Mouse (Mus musculus) intestine, postnatal 0 days (tissue): ENCODE measurements at regions not wholly inside any gene's neighbourhood (a gene's known extent, or its start where the extent isn't known, plus 50 kb on each side); places are given as distances from the start of the nearest gene placed in this dataset.

Experiments used
- ATAC-seq: fragments of 200-750 bp; cut with Nextera tagmentation; 2 replicates; pipeline ENCODE4 v1.8.0; 2017; ENCODE audit warnings: mild to moderate bottlenecking, moderate TSS enrichment, moderate library complexity
- H3K27ac ChIP-seq: fragments of 300-500 bp; sonication (generic); 2 replicates; pipeline ENCODE4 v1.5.1; 2014; ENCODE audit warnings: mild to moderate bottlenecking, low read depth, low read length, moderate library complexity
- H3K27me3 ChIP-seq: fragments of 300-500 bp; sonication (generic); replicated peaks from 2 replicates; pipeline ENCODE4 v1.6.1; 2014; ENCODE audit warnings: low read length, mixed read lengths; ENCODE audit not compliant: control insufficient read depth, insufficient read depth
- H3K36me3 ChIP-seq: fragments of 300-500 bp; sonication (generic); 2 replicates; pipeline ENCODE4 v1.6.1; 2014; ENCODE audit warnings: mild to moderate bottlenecking, moderate library complexity; ENCODE audit not compliant: control insufficient read depth, insufficient read depth
- H3K4me1 ChIP-seq: fragments of 300-500 bp; sonication (generic); replicated peaks from 2 replicates; pipeline ENCODE4 v1.6.1; 2014; ENCODE audit warnings: antibody characterized with exemption, low read length, mixed read lengths; ENCODE audit not compliant: control insufficient read depth, insufficient read depth
- H3K4me2 ChIP-seq: fragments of 300-500 bp; sonication (generic); replicated peaks from 2 replicates; pipeline ENCODE4 v1.6.1; 2014; ENCODE audit warnings: low read depth, mild to moderate bottlenecking, moderate library complexity
- H3K4me3 ChIP-seq: fragments of 300-500 bp; sonication (generic); 2 replicates; pipeline ENCODE4 v1.5.1; 2014; ENCODE audit warnings: low read depth, low read length
- H3K9ac ChIP-seq: fragments of 300-500 bp; sonication (generic); 2 replicates; pipeline ENCODE4 v1.6.1; 2014; ENCODE audit warnings: mild to moderate bottlenecking, low read depth, low read length
- H3K9me3 ChIP-seq: fragments of 300-500 bp; sonication (generic); 2 replicates; pipeline ENCODE4 v1.6.1; 2016; ENCODE audit warnings: mixed run types; ENCODE audit not compliant: control insufficient read depth
- CTCF ChIP-seq: sonication (generic); IDR thresholded peaks from 2 replicates; pipeline ENCODE4 v1.5.1; 2016; ENCODE audit warnings: low read depth, mild to moderate bottlenecking, control low read depth, antibody characterized with exemption, moderate library complexity
- WGBS: fragments of 180-500 bp; shearing (Covaris S2); extraction: QIAGEN DNeasy Blood & Tissue Kit; methylation state at CpG from one replicate; pipeline ENCODE4 v1.1.7; 2014; 5-methylcytosine and 5-hydroxymethylcytosine counted together

DNA sequence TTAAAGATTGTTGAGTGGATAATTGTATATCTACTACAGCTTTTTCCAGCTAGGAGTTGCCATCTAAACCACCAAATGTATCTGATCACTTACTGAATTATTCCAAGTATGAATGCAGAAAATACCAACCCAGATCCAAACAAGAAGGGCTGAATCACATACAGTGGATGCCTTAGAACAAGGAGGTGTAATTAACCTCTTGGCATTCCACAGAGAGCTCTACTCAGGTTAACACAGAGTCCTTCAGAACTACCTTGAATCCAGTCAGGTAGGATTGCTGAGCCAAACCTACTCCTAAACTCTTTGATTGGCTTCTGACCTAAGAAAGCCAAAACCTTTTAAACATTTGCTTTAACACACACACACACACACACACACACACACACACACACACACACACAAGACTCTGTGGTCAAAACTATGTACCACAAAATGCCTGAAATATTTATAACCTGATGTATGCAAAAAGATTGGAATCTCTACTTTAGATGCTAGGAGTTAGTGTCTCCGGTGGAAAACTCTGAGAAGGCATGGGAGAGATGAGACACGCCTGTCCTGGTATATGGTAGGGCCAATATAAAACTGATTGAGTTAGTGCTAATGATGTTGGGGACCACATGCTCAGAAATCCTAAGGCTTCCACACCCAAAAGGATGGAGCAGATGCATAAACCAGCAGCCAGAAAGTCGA, 88.4 kb upstream of the 4933415F23Rik start:
- H3K4me2 ChIP-seq: no peak overlapping the region
- no peak overlapping the region for H3K4me3 ChIP-seq
- H3K27ac ChIP-seq: no peak overlapping the region
- no peak for TF ChIP-seq CTCF
- H3K36me3 ChIP-seq: no peaks in the 10 kb centered on the region
- no peak overlapping the region for H3K9ac ChIP-seq
- H3K4me1 ChIP-seq: no peaks in the 10 kb centered on the region; the same call in 1 of the 2 replicates
- H3K27me3 ChIP-seq: no peaks in the 10 kb centered on the region
- H3K9me3 ChIP-seq: no peaks in the 10 kb centered on the region
- ATAC-seq: no peak
- WGBS: 68% methylated on average over 3 of the region's 3 CpGs

DNA sequence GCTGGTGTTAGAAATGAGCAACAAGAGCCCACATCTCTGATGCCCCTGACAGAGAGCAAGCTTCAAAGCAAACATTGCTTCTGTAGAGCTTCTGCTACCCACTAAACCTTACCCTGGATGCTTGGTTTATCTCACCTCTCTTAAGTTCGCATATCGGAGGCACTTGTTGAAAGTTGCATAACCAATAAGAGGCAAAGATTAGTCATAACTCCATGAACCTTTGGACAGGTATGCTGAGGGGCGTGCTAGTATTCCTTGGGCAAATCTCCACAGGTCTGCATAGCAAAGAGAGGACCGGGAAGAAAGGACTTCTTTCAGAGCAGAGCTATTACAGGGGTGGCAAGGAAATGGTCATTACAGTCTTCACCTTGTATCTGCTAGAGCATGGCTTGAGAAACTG, 87.7 kb upstream of the 4933415F23Rik start:
- Histone ChIP-seq H3K4me2 (no peak overlapping the region), H3K27ac (no peak overlapping the region), H3K27me3 (no peaks in the 10 kb centered on the region), H3K36me3 (no peaks in the 10 kb centered on the region), H3K4me1 (no peaks in the 10 kb centered on the region; the same call in 1 of the 2 replicates), H3K9ac (no peak overlapping the region), H3K9me3 (no peaks in the 10 kb centered on the region), H3K4me3 (no peak overlapping the region)
- 37% methylated on average over 4 of the region's 4 CpGs for WGBS
- 0 out of 2 replicates have a peak, but pooled peaks have one; percentile 43 for ATAC-seq
- TF ChIP-seq CTCF: no peak

DNA sequence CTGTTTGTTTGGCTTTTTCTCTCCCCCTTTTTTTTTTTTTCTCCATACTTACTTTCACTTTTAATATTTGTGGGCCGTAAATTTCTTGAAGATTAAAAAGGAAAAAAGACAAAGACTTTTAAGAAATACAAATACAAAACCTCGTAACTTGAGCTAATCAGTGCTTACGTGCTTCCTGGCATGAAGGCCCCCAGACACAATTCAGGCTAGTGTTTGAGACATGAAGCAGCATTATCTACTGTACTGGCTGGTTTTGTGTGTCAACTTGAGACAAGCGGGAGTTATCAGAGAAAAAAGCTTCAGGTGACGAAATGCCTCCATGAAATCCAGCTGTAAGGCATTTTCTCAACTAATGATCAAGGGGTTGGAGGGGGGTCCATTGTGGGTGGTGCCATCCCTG, 86.2 kb upstream of the 4933415F23Rik start:
- 34% methylated on average over 5 of the region's 5 CpGs for WGBS
- peak overlapping the region; percentile 37 for H3K4me2 ChIP-seq
- TF ChIP-seq CTCF: no peak

DNA sequence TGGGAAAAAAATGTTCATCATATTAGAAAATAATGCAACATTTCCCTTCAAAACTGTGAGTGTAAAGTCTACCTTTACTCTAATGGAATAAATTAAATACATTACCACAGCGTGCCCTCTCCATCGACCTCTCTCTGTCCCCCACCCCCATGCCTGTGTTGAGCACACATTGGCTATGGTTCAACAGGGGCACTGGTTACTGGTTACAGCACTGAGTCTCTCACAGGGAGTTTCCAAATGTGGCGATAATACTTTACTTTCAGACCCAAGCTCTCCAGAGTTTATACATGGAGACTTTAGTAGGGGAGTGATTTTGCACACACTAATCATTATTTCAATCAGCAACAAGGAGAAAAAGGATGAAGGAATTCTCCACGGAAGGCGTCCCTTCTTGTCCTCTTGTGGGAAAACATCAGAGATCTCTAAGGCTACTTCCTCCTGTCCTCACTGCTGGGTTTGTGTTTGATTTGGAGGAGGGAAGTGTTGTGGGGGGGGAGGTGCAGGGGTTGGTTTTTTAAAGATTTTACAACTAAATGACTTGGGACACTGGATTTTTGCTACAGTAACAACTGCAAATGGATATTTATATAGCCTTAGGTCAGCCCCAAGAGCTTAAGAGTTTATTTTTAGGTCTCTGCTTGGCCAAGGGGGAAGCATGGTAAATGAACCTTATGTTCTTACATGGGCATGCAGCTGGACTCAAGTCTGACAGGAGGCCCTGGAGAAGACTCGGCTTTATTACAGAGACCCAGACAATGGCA, 85.6 kb upstream of the 4933415F23Rik start:
- Histone ChIP-seq H3K9ac (no peak overlapping the region), H3K9me3 (no peaks in the 10 kb centered on the region), H3K4me3 (no peak overlapping the region), H3K27ac (no peak overlapping the region), H3K36me3 (no peaks in the 10 kb centered on the region), H3K4me2 (peak overlapping the region; percentile 37), H3K27me3 (no peaks in the 10 kb centered on the region), H3K4me1 (no peaks in the 10 kb centered on the region; the same call in 1 of the 2 replicates)
- ATAC-seq: no peak
- no peak for TF ChIP-seq CTCF
- 54% methylated on average over 6 of the region's 6 CpGs for WGBS

More for the DNA sequence above, 86.2 kb upstream of the 4933415F23Rik start:
- no peak overlapping the region for H3K4me3 ChIP-seq
- no peak overlapping the region for H3K27ac ChIP-seq
- H3K9ac ChIP-seq: no peak overlapping the region
- H3K4me1 ChIP-seq: no peaks in the 10 kb centered on the region; the same call in 1 of the 2 replicates
- no peaks in the 10 kb centered on the region for H3K36me3 ChIP-seq
- no peak for ATAC-seq
- H3K9me3 ChIP-seq: no peaks in the 10 kb centered on the region
- H3K27me3 ChIP-seq: no peaks in the 10 kb centered on the region

DNA sequence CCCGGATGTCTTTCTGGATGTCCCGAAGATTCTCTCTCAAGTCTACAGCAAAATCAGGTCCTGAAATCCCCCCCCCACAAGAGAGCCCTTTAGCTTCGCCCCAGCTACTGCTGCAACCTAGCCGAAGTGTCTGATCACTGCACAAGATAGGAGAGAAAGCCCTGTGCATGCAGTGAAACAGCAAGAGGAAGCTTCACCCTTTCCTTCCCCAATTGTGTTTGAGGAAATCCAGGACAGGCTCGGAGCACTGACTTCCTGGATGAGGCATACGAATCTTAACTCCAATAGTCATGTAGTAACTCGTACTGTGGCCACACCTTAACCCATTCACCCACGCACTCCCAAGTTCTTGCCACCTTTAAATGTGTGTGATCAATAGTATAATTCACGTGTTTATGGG, 82.7 kb upstream of the 4933415F23Rik start:
- 57% methylated on average over 9 of the region's 9 CpGs for WGBS
- ATAC-seq: no peak
- no peaks in the 10 kb centered on the region for H3K9me3 ChIP-seq
- TF ChIP-seq CTCF: no peak
- no peak overlapping the region for H3K4me3 ChIP-seq
- H3K27ac ChIP-seq: no peak overlapping the region
- no peaks in the 10 kb centered on the region for H3K36me3 ChIP-seq
- no peak overlapping the region for H3K9ac ChIP-seq
- no peak overlapping the region for H3K4me2 ChIP-seq
- H3K4me1 ChIP-seq: no peaks in the 10 kb centered on the region; the same call in 1 of the 2 replicates
- H3K27me3 ChIP-seq: no peaks in the 10 kb centered on the region

DNA sequence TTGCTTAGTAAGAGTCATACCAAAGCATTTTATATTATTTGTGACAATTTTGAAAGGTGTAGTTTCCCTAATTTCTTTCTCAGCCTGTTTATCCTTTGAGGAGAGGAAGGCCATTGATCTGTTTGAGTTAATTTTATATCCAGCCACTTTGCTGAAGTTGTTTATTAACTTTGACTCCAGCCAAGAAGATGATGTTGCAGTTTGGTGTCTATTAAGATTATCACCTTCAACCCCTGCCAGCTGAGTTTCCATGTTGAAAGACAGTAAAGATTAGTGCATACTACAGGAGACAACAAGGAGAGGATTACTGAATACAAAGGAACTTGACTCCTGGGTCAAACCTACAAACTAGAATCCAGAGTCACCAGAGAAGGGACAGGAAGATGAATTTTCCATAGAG, 80.5 kb upstream of the 4933415F23Rik start:
- Histone ChIP-seq H3K4me3 (no peak overlapping the region), H3K36me3 (no peaks in the 10 kb centered on the region), H3K27ac (no peak overlapping the region), H3K9ac (no peak overlapping the region), H3K4me1 (no peaks in the 10 kb centered on the region), H3K27me3 (no peaks in the 10 kb centered on the region), H3K9me3 (no peaks in the 10 kb centered on the region), H3K4me2 (no peak overlapping the region)
- ATAC-seq: no peak
- no peak for TF ChIP-seq CTCF
